Mouse (Mus musculus): ENCODE data around the gene Atad5.
"Not testable (repeated sequence)": the region's sequence is repeated elsewhere in the genome, so short reads cannot be mapped to it uniquely, and the experiment has no call there.

Atad5 gene

GRCm38 (mm10) chr11:80081786-80082319 is 7.3 kb upstream of the Atad5 start:
- DNase-seq (ENCODE audit: low spot score) = no peak

- DNase-seq (ENCODE audit: low spot score) = no peak
These were observed 3.7 kb upstream of the Atad5 start for GRCm38 (mm10) chr11:80085356-80086055.

GRCm38 (mm10) chr11:80086844-80087243 is 2.4 kb upstream of the Atad5 start:
- DNase-seq (ENCODE audit: low spot score) = peak; percentile 84

- no peak for DNase-seq (ENCODE audit: low spot score)
These were observed 616 bp downstream of the Atad5 start for GRCm38 (mm10) chr11:80089817-80090214.

GRCm38 (mm10) chr11:80090555-80091164 is 1.5 kb downstream of the Atad5 start:
- no peak for DNase-seq (ENCODE audit: low spot score)

- DNase-seq (ENCODE audit: low spot score) = no peak
These were observed 9.3 kb downstream of the Atad5 start for GRCm38 (mm10) chr11:80098444-80099056.

GRCm38 (mm10) chr11:80101298-80101697 is 12.1 kb downstream of the Atad5 start:
- DNase-seq (ENCODE audit: low spot score) = no peak

GRCm38 (mm10) chr11:80104407-80104806 is 15.2 kb downstream of the Atad5 start:
- DNase-seq (ENCODE audit: low spot score) = no peak

GRCm38 (mm10) chr11:80116411-80116810 is 27.2 kb downstream of the Atad5 start:
- no peak for DNase-seq (ENCODE audit: low spot score)

GRCm38 (mm10) chr11:80132050-80132449 is 42.9 kb downstream of the Atad5 start:
- no peak for DNase-seq (ENCODE audit: low spot score)

GRCm38 (mm10) chr11:80134744-80135143 is 45.5 kb downstream of the Atad5 start:
- no peak for DNase-seq (ENCODE audit: low spot score)

GRCm38 (mm10) chr11:80135954-80136683 is 46.9 kb downstream of the Atad5 start:
- no peak for DNase-seq (ENCODE audit: low spot score)

- DNase-seq (ENCODE audit: low spot score) = no peak
These were observed 47.6 kb downstream of the Atad5 start for GRCm38 (mm10) chr11:80136786-80137185.

- DNase-seq (ENCODE audit: low spot score) = no peak
These were observed 48.6 kb downstream of the Atad5 start for GRCm38 (mm10) chr11:80137773-80138172.

- peak; percentile 81 for DNase-seq (ENCODE audit: low spot score)
These were observed 52.8 kb downstream of the Atad5 start, which contains the start of gene Tefm for GRCm38 (mm10) chr11:80141825-80142521. Gene Tefm (minus strand): TSS chr11:80142175.

GRCm38 (mm10) chr11:80142872-80143271 is 53.7 kb downstream of the Atad5 start:
- no peak for DNase-seq (ENCODE audit: low spot score)

- DNase-seq (ENCODE audit: low spot score) = no peak
These were observed 56.6 kb downstream of the Atad5 start for GRCm38 (mm10) chr11:80145787-80146275.

- no peak for DNase-seq (ENCODE audit: low spot score)
These were observed 58.5 kb downstream of the Atad5 start for GRCm38 (mm10) chr11:80147748-80148147.

GRCm38 (mm10) chr11:80148313-80148712 is 59.1 kb downstream of the Atad5 start:
- no peak for DNase-seq (ENCODE audit: low spot score)

GRCm38 (mm10) chr11:80148974-80149373 is 59.8 kb downstream of the Atad5 start:
- not testable (repeated sequence) for DNase-seq (ENCODE audit: low spot score)

- no peak for DNase-seq (ENCODE audit: low spot score)
These were observed 60.3 kb downstream of the Atad5 start for GRCm38 (mm10) chr11:80149412-80150023.

Data from urinary bladder, postnatal 14 days (tissue).